Mouse (Mus musculus) kidney, adult 2 months (tissue): ENCODE data around the gene Ttc25. TPM values are rescaled to one million over a fixed set of nuclear protein-coding genes. Genes with fewer than 3 reads are reported as not detected.

ENCODE experiments used
- DNase-seq: peaks from one replicate; pipeline ENCODE4 v3.0.0; 2021
- H3K27ac ChIP-seq: fragments of 200-500 bp; 2 replicates; pipeline ENCODE4 v1.5.1; 2012; ENCODE audit warnings: low read depth, low read length, control low read depth, inconsistent platforms; ENCODE audit not compliant: insufficient read depth
- H3K27me3 ChIP-seq: fragments of 200-500 bp; replicated peaks from 2 replicates; pipeline ENCODE4 v1.6.1; 2012; ENCODE audit warnings: mild to moderate bottlenecking, moderate library complexity, low read length, inconsistent platforms; ENCODE audit not compliant: control insufficient read depth, insufficient read depth
- H3K36me3 ChIP-seq: fragments of 200-500 bp; 2 replicates; pipeline ENCODE4 v1.6.1; 2012; ENCODE audit warnings: mild to moderate bottlenecking, moderate library complexity, low read length, inconsistent platforms; ENCODE audit not compliant: control insufficient read depth, insufficient read depth
- H3K4me1 ChIP-seq: fragments of 200-500 bp; 2 replicates; pipeline ENCODE4 v1.6.1; 2011; ENCODE audit warnings: low read length; ENCODE audit not compliant: control insufficient read depth, insufficient read depth
- H3K4me3 ChIP-seq: fragments of 200-500 bp; 2 replicates; pipeline ENCODE4 v1.5.1; 2011; ENCODE audit warnings: mild to moderate bottlenecking, low read depth, low read length, control low read depth; ENCODE audit not compliant: insufficient read depth
- CTCF ChIP-seq: fragments of 200-500 bp; conservative IDR thresholded peaks from 2 replicates; pipeline ENCODE4 v1.5.1; 2011; ENCODE audit warnings: low read depth, mild to moderate bottlenecking, control low read depth, low read length, moderate library complexity, mixed read lengths; ENCODE audit not compliant: insufficient read depth, insufficient read length
- POLR2A ChIP-seq: fragments of 200-500 bp; IDR thresholded peaks from one replicate; pipeline ENCODE4 v1.6.1; 2011; ENCODE audit warnings: low read depth, low read length, control low read depth
- WGBS: fragments of 180-500 bp; shearing (Covaris S2); methylation state at CpG from one replicate; pipeline ENCODE4 v1.1.7; 2018; 5-methylcytosine and 5-hydroxymethylcytosine counted together
- polyA plus RNA-seq: library from polyadenylated mRNA; depleted of rRNA; stranded (reverse); fragments of >200 nt; gene quantifications from 2 replicates; pipeline ENCODE4 v1.2.3, GENCODE M21; 2012

Ttc25 gene
- polyA plus RNA-seq, 1 experiment, result 1.4 TPM

- H3K36me3 ChIP-seq, result peaks cover 15% of the 10 kb centered on the region
- no peaks in the 10 kb centered on the region for H3K27me3 ChIP-seq
- WGBS, result 78% methylated on average over 2 of the region's 2 CpGs
- no peak for DNase-seq
- no peak for TF ChIP-seq CTCF
- TF ChIP-seq POLR2A, result no peak
- no peak overlapping the region for H3K27ac ChIP-seq
- H3K4me1 ChIP-seq, result no peaks in the 10 kb centered on the region
- H3K4me3 ChIP-seq, result no peak overlapping the region
These were observed 37.4 kb downstream of the Ttc25 start for GRCm38 (mm10) chr11:100582836-100583235.

DNA sequence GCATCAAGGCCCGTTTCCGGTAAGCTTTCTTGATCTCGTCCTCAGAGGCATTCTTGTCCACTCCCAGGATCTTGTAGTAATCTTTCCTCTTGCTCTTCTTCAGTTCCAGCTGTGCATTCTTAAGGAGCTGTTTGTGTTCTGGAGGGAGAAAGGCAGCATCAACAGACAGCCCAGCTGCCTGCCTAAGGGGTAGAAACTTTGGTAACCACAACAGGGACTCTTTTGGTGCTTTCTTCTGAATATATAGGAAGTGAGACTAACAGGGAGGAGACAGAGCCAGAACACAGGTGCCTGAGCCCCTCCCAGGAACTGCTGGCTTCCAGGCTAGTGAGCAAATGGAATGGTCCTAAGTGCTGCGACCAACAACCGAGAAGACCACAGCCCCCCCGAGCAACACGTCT lies 39.2 kb downstream of the Ttc25 start:
- Histone ChIP-seq H3K4me3 (no peak overlapping the region), H3K27ac (no peak overlapping the region), H3K27me3 (no peaks in the 10 kb centered on the region), H3K4me1 (no peaks in the 10 kb centered on the region), H3K36me3 (peaks cover 16% of the 10 kb centered on the region)
- no peak for DNase-seq
- 82% methylated on average over 7 of the region's 7 CpGs for WGBS
- TF ChIP-seq POLR2A (no peak), CTCF (no peak)

DNA sequence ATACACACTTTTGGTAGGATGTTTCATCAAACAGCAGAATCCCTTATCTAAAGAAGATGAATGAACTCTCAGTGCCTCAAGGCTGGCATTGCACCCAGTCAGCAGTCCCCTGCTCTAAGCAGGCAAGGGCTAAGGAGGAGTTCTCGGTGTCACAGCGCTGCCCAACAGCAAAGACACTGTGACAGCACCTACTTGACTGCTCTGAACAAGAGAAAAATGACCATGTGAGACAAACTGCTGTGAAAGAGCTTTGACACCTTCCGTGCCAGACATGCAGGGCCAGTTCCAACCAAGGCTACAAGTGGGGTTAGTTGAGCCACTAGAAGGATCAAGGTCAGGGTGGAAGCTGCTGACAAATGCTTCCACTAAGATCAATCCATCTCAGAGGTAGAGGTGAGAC lies 39.7 kb downstream of the Ttc25 start:
- Histone ChIP-seq H3K4me1 (no peaks in the 10 kb centered on the region), H3K36me3 (peaks cover 18% of the 10 kb centered on the region)
- TF ChIP-seq CTCF, result no peak
- TF ChIP-seq POLR2A, result no peak

DNA sequence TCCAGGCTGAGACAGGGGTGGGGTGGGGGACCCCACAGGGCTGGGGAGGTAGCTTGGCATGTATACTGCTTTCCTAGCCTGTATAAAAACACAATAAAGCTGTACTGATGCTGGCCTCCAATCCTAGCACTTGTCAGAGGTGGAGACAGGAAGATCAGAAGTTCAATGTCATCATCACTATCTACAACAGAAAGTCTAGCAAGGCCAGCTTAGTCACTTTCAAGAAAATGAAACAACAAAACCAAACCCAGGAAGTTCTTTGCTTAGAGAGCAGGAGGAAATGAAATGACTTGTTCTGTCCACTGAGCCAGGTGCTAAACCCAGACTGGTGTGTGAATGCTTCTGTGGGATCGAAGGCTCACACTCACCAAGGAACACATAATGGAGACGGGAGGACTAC lies 43.1 kb downstream of the Ttc25 start:
- Histone ChIP-seq H3K36me3 (peaks cover 18% of the 10 kb centered on the region), H3K27ac (no peak overlapping the region), H3K4me3 (no peak overlapping the region), H3K27me3 (no peaks in the 10 kb centered on the region), H3K4me1 (no peaks in the 10 kb centered on the region)
- TF ChIP-seq CTCF (no peak), POLR2A (no peak)
- 89% methylated on average over 2 of the region's 2 CpGs for WGBS
- DNase-seq, result no peak

More for the DNA sequence above, 39.7 kb downstream of the Ttc25 start:
- WGBS, result 92% methylated on average over 3 of the region's 3 CpGs
- Histone ChIP-seq H3K27me3 (no peaks in the 10 kb centered on the region), H3K27ac (no peak overlapping the region), H3K4me3 (no peak overlapping the region)
- DNase-seq, result no peak

GRCm38 (mm10) chr11:100592346-100593046 lies 47.1 kb downstream of the Ttc25 start:
- H3K36me3 ChIP-seq, result peaks cover 7% of the 10 kb centered on the region; the same call in 1 of the 2 replicates
- H3K4me3 ChIP-seq, result no peak overlapping the region

DNA sequence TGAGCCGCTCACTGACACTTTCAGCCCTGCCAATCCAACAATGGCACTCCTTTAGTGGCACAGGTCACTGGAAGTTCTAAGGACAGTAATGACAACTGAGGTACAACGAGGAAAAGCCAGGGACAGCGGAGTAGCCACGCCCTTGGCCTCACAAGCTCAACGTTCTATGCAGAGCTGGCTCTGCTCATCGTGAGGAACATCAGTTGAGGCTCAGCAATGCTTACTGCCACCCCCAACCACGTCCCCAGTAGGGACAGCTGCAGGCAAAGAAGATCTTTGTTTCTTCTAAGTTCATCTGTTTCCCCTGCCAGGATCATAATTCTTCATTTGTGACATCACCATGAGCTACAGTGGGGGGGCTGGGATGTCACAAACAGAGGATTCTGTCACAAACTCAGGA lies 49.2 kb downstream of the Ttc25 start:
- H3K36me3 ChIP-seq, result peaks cover 4% of the 10 kb centered on the region
- DNase-seq, result no peak
- H3K27me3 ChIP-seq, result no peaks in the 10 kb centered on the region
- 76% methylated on average over 7 of the region's 7 CpGs for WGBS
- TF ChIP-seq POLR2A (no peak), CTCF (no peak)
- H3K27ac ChIP-seq, result no peak overlapping the region
- H3K4me1 ChIP-seq, result no peaks in the 10 kb centered on the region
- H3K4me3 ChIP-seq, result no peak overlapping the region

More at GRCm38 (mm10) chr11:100592346-100593046, 47.1 kb downstream of the Ttc25 start:
- H3K27ac ChIP-seq, result no peak overlapping the region
- no peak for TF ChIP-seq POLR2A
- TF ChIP-seq CTCF, result no peak
- 81% methylated on average over 11 of the region's 11 CpGs for WGBS
- no peak for DNase-seq
- H3K27me3 ChIP-seq, result no peaks in the 10 kb centered on the region
- H3K4me1 ChIP-seq, result no peaks in the 10 kb centered on the region

GRCm38 (mm10) chr11:100595533-100595932 lies 50.1 kb downstream of the Ttc25 start:
- 82% methylated on average over 4 of the region's 4 CpGs for WGBS
- Histone ChIP-seq H3K4me1 (no peaks in the 10 kb centered on the region), H3K27me3 (no peaks in the 10 kb centered on the region), H3K36me3 (peaks cover 3% of the 10 kb centered on the region), H3K27ac (no peak overlapping the region), H3K4me3 (no peak overlapping the region)
- DNase-seq, result no peak
- TF ChIP-seq POLR2A (no peak), CTCF (no peak)

DNA sequence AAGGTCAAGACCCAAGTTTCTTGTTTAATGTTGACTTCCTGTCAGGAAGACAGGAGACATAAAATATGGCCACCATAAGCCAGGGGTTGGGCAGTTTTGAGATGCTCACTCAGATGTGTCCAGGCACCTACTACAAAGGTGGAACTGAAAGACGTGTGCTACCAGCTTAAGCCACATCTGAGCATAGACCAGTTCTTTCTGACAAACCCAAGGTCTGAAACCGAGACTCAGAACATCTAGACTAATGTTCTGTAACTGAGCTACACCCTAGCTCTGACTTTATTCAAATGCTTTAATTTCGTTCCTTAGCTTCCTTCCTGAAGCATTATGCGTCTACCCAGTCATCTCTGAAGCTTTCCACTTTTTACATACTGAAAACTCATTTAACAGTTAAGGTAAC lies 52.7 kb downstream of the Ttc25 start:
- TF ChIP-seq POLR2A (no peak), CTCF (no peak)
- 49% methylated on average over 4 of the region's 4 CpGs for WGBS
- Histone ChIP-seq H3K4me3 (no peak overlapping the region), H3K27me3 (no peaks in the 10 kb centered on the region), H3K27ac (no peak overlapping the region), H3K36me3 (peaks cover 3% of the 10 kb centered on the region), H3K4me1 (no peaks in the 10 kb centered on the region)
- no peak for DNase-seq
